Mouse (Mus musculus) hindbrain, postnatal 0 days (tissue): ENCODE data around the gene Nrip3. TPM values are rescaled to one million over a fixed set of nuclear protein-coding genes. Genes with fewer than 3 reads are reported as not detected.

Experiments
- ATAC-seq: fragments of 200-750 bp; cut with Nextera tagmentation; 2 replicates; pipeline ENCODE4 v1.8.0; 2017; ENCODE audit warnings: mild to moderate bottlenecking, moderate TSS enrichment, moderate library complexity
- DNase-seq: peaks from one replicate; pipeline ENCODE4 v3.0.0-alpha.2; 2015; ENCODE audit warnings: low spot score
- H3K27ac ChIP-seq: fragments of 300-500 bp; sonication (generic); 2 replicates; pipeline ENCODE4 v1.5.1; 2014; ENCODE audit warnings: mild to moderate bottlenecking
- H3K27me3 ChIP-seq: fragments of 300-500 bp; sonication (generic); 2 replicates; pipeline ENCODE4 v1.6.1; 2014; ENCODE audit warnings: low read length, mixed read lengths; ENCODE audit not compliant: insufficient read depth
- H3K36me3 ChIP-seq: fragments of 300-500 bp; sonication (generic); 2 replicates; pipeline ENCODE4 v1.6.1; 2014; ENCODE audit warnings: low read length, mixed read lengths; ENCODE audit not compliant: insufficient read depth
- H3K4me1 ChIP-seq: fragments of 300-500 bp; sonication (generic); 2 replicates; pipeline ENCODE4 v1.6.1; 2014; ENCODE audit warnings: antibody characterized with exemption, low read length, mixed read lengths; ENCODE audit not compliant: insufficient read depth
- H3K4me2 ChIP-seq: fragments of 300-500 bp; sonication (generic); 2 replicates; pipeline ENCODE4 v1.6.1; 2014; ENCODE audit warnings: low read depth, mild to moderate bottlenecking, low read length, moderate library complexity, mixed read lengths
- H3K4me3 ChIP-seq: fragments of 300-500 bp; sonication (generic); 2 replicates; pipeline ENCODE4 v1.5.1; 2014; ENCODE audit warnings: low read length
- H3K9ac ChIP-seq: fragments of 300-500 bp; sonication (generic); replicated peaks from 2 replicates; pipeline ENCODE4 v1.6.1; 2014; ENCODE audit warnings: mild to moderate bottlenecking, low read length, moderate library complexity, mixed read lengths
- H3K9me3 ChIP-seq: fragments of 300-500 bp; sonication (generic); 2 replicates; pipeline ENCODE4 v1.6.1; 2016; ENCODE audit warnings: low read length, mixed read lengths
- CTCF ChIP-seq: IDR thresholded peaks from 2 replicates; pipeline ENCODE4 v1.5.1; 2016; ENCODE audit warnings: antibody characterized with exemption, control low read depth, low read depth
- WGBS: fragments of 180-500 bp; shearing (Covaris S2); extraction: QIAGEN DNeasy Blood & Tissue Kit; methylation state at CpG from one replicate; pipeline ENCODE4 v1.1.7; 2014; 5-methylcytosine and 5-hydroxymethylcytosine counted together
- polyA plus RNA-seq: library from polyadenylated mRNA; unstranded; fragments of >200 nt; fragmentation: Nextera tagmentation; extraction: Ambion mirVana; gene quantifications from 2 replicates; pipeline ENCODE4 v1.2.1, GENCODE M21; 2015
- total RNA-seq: library from RNA; depleted of rRNA; stranded (reverse); fragments of >200 nt; gene quantifications from 2 replicates; pipeline ENCODE4 v1.2.3, GENCODE M21; 2014; rRNA removed

Gene Nrip3
- total and polyA plus RNA-seq, 2 experiments from 2014 or later: 24.4 TPM

DNA sequence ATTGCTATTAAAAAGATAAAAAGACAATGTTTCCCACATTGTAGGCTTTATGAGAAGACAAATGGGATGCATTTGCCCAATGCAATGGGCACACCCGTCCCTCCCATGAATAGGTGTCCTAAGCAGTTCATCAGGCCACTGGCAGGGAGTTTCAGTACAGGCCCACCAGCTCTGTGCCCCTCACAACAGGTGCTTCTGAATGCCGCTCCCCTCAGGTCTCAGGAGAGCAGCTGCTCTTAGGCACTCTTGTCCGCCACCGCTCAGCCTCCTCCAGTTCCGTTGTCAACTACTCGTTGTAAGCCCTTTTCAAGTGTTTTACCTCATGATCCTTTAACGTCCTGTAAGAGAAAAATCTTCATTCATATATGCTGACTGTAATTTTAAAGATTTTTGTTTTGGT is 69.6 kb downstream of the Nrip3 start:
- ATAC-seq: no peak
- 95% methylated on average over 7 of the region's 7 CpGs for WGBS

DNA sequence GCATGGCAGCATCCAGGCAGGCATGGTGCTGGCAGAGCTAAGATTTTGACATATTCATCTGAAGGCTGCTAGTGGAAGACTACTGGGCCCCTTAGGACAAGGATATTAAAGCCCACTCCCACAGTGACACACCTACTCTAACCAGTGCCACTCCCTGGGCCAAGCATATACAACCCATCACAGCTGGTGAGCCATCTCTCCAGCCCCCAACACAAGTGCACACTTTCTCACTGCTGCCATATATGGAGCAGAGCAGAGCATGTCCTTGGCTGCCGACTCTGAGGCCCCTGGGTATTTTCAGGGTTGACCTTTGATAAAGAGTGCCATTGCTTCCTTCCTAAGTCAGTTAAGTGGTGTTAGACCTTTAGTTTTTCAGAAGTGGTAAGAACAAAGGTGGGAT is 71.8 kb downstream of the Nrip3 start:
- Histone ChIP-seq H3K9me3 (no peaks in the 10 kb centered on the region), H3K9ac (no peak overlapping the region), H3K4me1 (no peaks in the 10 kb centered on the region), H3K27me3 (no peaks in the 10 kb centered on the region), H3K4me3 (no peak overlapping the region), H3K36me3 (0 out of 2 replicates have a peak, but pooled peaks cover 12% of the 10 kb centered on the region), H3K27ac (no peak overlapping the region), H3K4me2 (no peak overlapping the region)
- WGBS: 79% methylated on average over 1 of the region's 1 CpGs
- TF ChIP-seq CTCF: no peak
- DNase-seq (no peak), ATAC-seq (no peak)

More for the DNA sequence above, 69.6 kb downstream of the Nrip3 start:
- Histone ChIP-seq H3K4me1 (no peaks in the 10 kb centered on the region), H3K9ac (no peak overlapping the region), H3K4me3 (no peak overlapping the region), H3K9me3 (no peaks in the 10 kb centered on the region), H3K36me3 (0 out of 2 replicates have a peak, but pooled peaks cover 12% of the 10 kb centered on the region), H3K4me2 (no peak overlapping the region), H3K27ac (no peak overlapping the region), H3K27me3 (no peaks in the 10 kb centered on the region)
- no peak for TF ChIP-seq CTCF
- no peak for DNase-seq

- Histone ChIP-seq H3K4me2 (no peak overlapping the region), H3K27ac (no peak overlapping the region), H3K36me3 (0 out of 2 replicates have a peak, but pooled peaks cover 12% of the 10 kb centered on the region), H3K27me3 (no peaks in the 10 kb centered on the region), H3K4me3 (no peak overlapping the region), H3K9me3 (no peaks in the 10 kb centered on the region), H3K4me1 (no peaks in the 10 kb centered on the region), H3K9ac (no peak overlapping the region)
- no peak for ATAC-seq
- peak; percentile 7 for DNase-seq
- 72% methylated on average over 3 of the region's 3 CpGs for WGBS
- TF ChIP-seq CTCF: no peak
Measured at GRCm38 (mm10) chr7:109708961-109709382, 72.9 kb downstream of the Nrip3 start.

Other genes with a start within 250 kb of the Nrip3 start
- gene St5, start 78.4 kb downstream of the Nrip3 start, total RNA-seq: 29.7 and 34.0 TPM in 2 replicates
- 21.0 and 21.2 TPM in 2 replicates for gene St5, start 78.4 kb downstream of the Nrip3 start, polyA plus RNA-seq
- gene Akip1, start 78.3 kb downstream of the Nrip3 start, total RNA-seq: 1.5 and 9.9 TPM in 2 replicates
- gene Akip1, start 78.3 kb downstream of the Nrip3 start, polyA plus RNA-seq: 15.9 and 16.7 TPM in 2 replicates
- 0.68 TPM in 1 of 2 replicates, not detected in the other for gene BC051019, start 58.2 kb downstream of the Nrip3 start, total RNA-seq
- gene BC051019, start 58.2 kb downstream of the Nrip3 start, polyA plus RNA-seq: 0.63 and 0.67 TPM in 2 replicates
- not detected in 2 replicates for gene Ascl3, start 50.3 kb downstream of the Nrip3 start, total RNA-seq
- 0.44 TPM in 1 of 2 replicates, not detected in the other for gene Ascl3, start 50.3 kb downstream of the Nrip3 start, polyA plus RNA-seq
- gene Tmem9b, start 29.1 kb downstream of the Nrip3 start, total RNA-seq: 224 and 308 TPM in 2 replicates
- 159 and 163 TPM in 2 replicates for gene Tmem9b, start 29.1 kb downstream of the Nrip3 start, polyA plus RNA-seq
- gene Scube2, start 83.7 kb upstream of the Nrip3 start, total RNA-seq: 6.6 and 8.2 TPM in 2 replicates
- gene Scube2, start 83.7 kb upstream of the Nrip3 start, polyA plus RNA-seq: 3.7 and 4.1 TPM in 2 replicates
- gene Dennd5a, start 178.4 kb upstream of the Nrip3 start, total RNA-seq: 174 and 191 TPM in 2 replicates
- 29.3 and 32.4 TPM in 2 replicates for gene Dennd5a, start 178.4 kb upstream of the Nrip3 start, polyA plus RNA-seq
- 56.9 and 59.0 TPM in 2 replicates for gene Tmem41b, start 204.9 kb upstream of the Nrip3 start, total RNA-seq
- gene Tmem41b, start 204.9 kb upstream of the Nrip3 start, polyA plus RNA-seq: 58.7 and 59.6 TPM in 2 replicates
- gene Ipo7, start 236.2 kb upstream of the Nrip3 start, total RNA-seq: 75.4 and 87.0 TPM in 2 replicates
- gene Ipo7, start 236.2 kb upstream of the Nrip3 start, polyA plus RNA-seq: 27.7 and 28.0 TPM in 2 replicates